Mouse (Mus musculus) midbrain, embryonic 10.5 days (tissue): ENCODE measurements around the gene Plekhh3. TPM values are rescaled to one million over a fixed set of nuclear protein-coding genes. Genes with fewer than 3 reads are reported as not detected.

ENCODE experiments used
- DNase-seq: peaks from one replicate; pipeline ENCODE4 v3.0.0-alpha.2; 2017; ENCODE audit warnings: low spot score
- H3K27ac ChIP-seq: fragments of 300-500 bp; sonication (generic); replicated peaks from 2 replicates; pipeline ENCODE4 v1.5.1; 2016; ENCODE audit warnings: mild to moderate bottlenecking
- H3K27me3 ChIP-seq: fragments of 300-500 bp; sonication (generic); 2 replicates; pipeline ENCODE4 v1.6.1; 2016; ENCODE audit warnings: low read depth, mild to moderate bottlenecking; ENCODE audit not compliant: poor library complexity, severe bottlenecking
- H3K36me3 ChIP-seq: fragments of 300-500 bp; sonication (generic); 2 replicates; pipeline ENCODE4 v1.6.1; 2016; ENCODE audit warnings: mild to moderate bottlenecking, moderate library complexity
- H3K4me1 ChIP-seq: fragments of 300-500 bp; sonication (generic); 2 replicates; pipeline ENCODE4 v1.6.1; 2016
- H3K4me3 ChIP-seq: fragments of 300-500 bp; sonication (generic); 2 replicates; pipeline ENCODE4 v1.5.1; 2016; ENCODE audit warnings: mild to moderate bottlenecking, moderate library complexity
- H3K9me3 ChIP-seq: fragments of 300-500 bp; sonication (generic); replicated peaks from 2 replicates; pipeline ENCODE4 v1.6.1; 2016; ENCODE audit warnings: mild to moderate bottlenecking
- WGBS: fragments of 180-500 bp; shearing (Covaris S2); methylation state at CpG from one replicate; pipeline ENCODE4 v1.1.7; 2016; 5-methylcytosine and 5-hydroxymethylcytosine counted together
- microRNA-seq: library from miRNA; unstranded; fragments of <30 nt; microRNA quantifications from one replicate; pipeline ENCODE4, GENCODE M21; 2017
- polyA plus RNA-seq: library from polyadenylated mRNA; unstranded; fragments of >200 nt; fragmentation: Nextera tagmentation; extraction: Ambion mirVana; gene quantifications from 2 replicates; pipeline ENCODE4 v1.2.1, GENCODE M21; 2016

Gene Plekhh3
- polyA plus RNA-seq, 1 experiment from 2014 or later, result 4.5 TPM

GRCm38 (mm10) chr11:101115564-101115963 is 55.6 kb downstream of the Plekhh3 start:
- H3K4me3 ChIP-seq, result no peak overlapping the region
- no peak for DNase-seq
- no peaks in the 10 kb centered on the region for H3K27me3 ChIP-seq
- no peaks in the 10 kb centered on the region for H3K9me3 ChIP-seq
- WGBS, result 84% methylated on average over 2 of the region's 2 CpGs
- H3K36me3 ChIP-seq, result peaks cover 28% of the 10 kb centered on the region
- peaks cover 30% of the 10 kb centered on the region for H3K4me1 ChIP-seq
- no peak overlapping the region for H3K27ac ChIP-seq

Small RNA genes lying within 50 kb of the gene (microRNA-seq; reads per million reads assigned to microRNA genes)
- gene Gm27626, result not detected

Other genes starting within 250 kb of the Plekhh3 start
- 16.9 and 20.4 TPM in 2 replicates for gene Stat3, start 231.8 kb downstream of the Plekhh3 start, polyA plus RNA-seq
- gene Cavin1, start 200.5 kb downstream of the Plekhh3 start, polyA plus RNA-seq, result 16.7 and 21.8 TPM in 2 replicates
- gene Atp6v0a1, start 161.9 kb downstream of the Plekhh3 start, polyA plus RNA-seq, result 33.9 and 43.9 TPM in 2 replicates
- gene Naglu, start 101.3 kb downstream of the Plekhh3 start, polyA plus RNA-seq, result 10.0 and 11.6 TPM in 2 replicates
- gene Hsd17b1, start 92.9 kb downstream of the Plekhh3 start, polyA plus RNA-seq, result 0.12 TPM in 1 of 2 replicates, not detected in the other
- 57.5 TPM in 2 replicates for gene Coasy, start 88.8 kb downstream of the Plekhh3 start, polyA plus RNA-seq
- gene Mlx, start 84.1 kb downstream of the Plekhh3 start, polyA plus RNA-seq, result 42.7 and 49.1 TPM in 2 replicates
- 74.3 and 77.3 TPM in 2 replicates for gene Psmc3ip, start 75.9 kb downstream of the Plekhh3 start, polyA plus RNA-seq
- gene Retreg3, start 51.5 kb downstream of the Plekhh3 start, polyA plus RNA-seq, result 16.4 and 20.2 TPM in 2 replicates
- 131 and 135 TPM in 2 replicates for gene Tubg1, start 51.4 kb downstream of the Plekhh3 start, polyA plus RNA-seq
- 2.1 and 3.9 TPM in 2 replicates for gene Tubg2, start 15.4 kb downstream of the Plekhh3 start, polyA plus RNA-seq
- gene Cntnap1, start 828 bp downstream of the Plekhh3 start, polyA plus RNA-seq, result 0.28 and 0.43 TPM in 2 replicates
- gene Ccr10, start 4.1 kb upstream of the Plekhh3 start, polyA plus RNA-seq, result 0.17 and 0.20 TPM in 2 replicates
- 11.1 and 11.2 TPM in 2 replicates for gene Ezh1, start 55.1 kb upstream of the Plekhh3 start, polyA plus RNA-seq
- 64.7 and 71.5 TPM in 2 replicates for gene Ramp2, start 74.7 kb upstream of the Plekhh3 start, polyA plus RNA-seq
- gene Vps25, start 82.4 kb upstream of the Plekhh3 start, polyA plus RNA-seq, result 137 and 143 TPM in 2 replicates
- 5.4 and 8.0 TPM in 2 replicates for gene Wnk4, start 89.2 kb upstream of the Plekhh3 start, polyA plus RNA-seq
- 1.6 and 1.8 TPM in 2 replicates for gene Cntd1, start 107.7 kb upstream of the Plekhh3 start, polyA plus RNA-seq
- 223 and 228 TPM in 2 replicates for gene Coa3, start 107.8 kb upstream of the Plekhh3 start, polyA plus RNA-seq
- gene Becn1, start 130.9 kb upstream of the Plekhh3 start, polyA plus RNA-seq, result 152 and 162 TPM in 2 replicates
- gene Psme3, start 144.9 kb upstream of the Plekhh3 start, polyA plus RNA-seq, result 181 and 194 TPM in 2 replicates
- gene Aoc2, start 153.7 kb upstream of the Plekhh3 start, polyA plus RNA-seq, result 1.6 and 2.5 TPM in 2 replicates
- 0.04 TPM in 1 of 2 replicates, not detected in the other for gene Aoc3, start 159.3 kb upstream of the Plekhh3 start, polyA plus RNA-seq
- not detected in 2 replicates for gene G6pc, start 196.2 kb upstream of the Plekhh3 start, polyA plus RNA-seq
- gene Aarsd1, start 246.3 kb upstream of the Plekhh3 start, polyA plus RNA-seq, result 105 TPM in 2 replicates